Mouse (Mus musculus) heart, postnatal 14 days (tissue): ENCODE measurements around the gene Fbxo21. TPM values are rescaled to one million over a fixed set of nuclear protein-coding genes. Genes with fewer than 3 reads are reported as not detected.

ENCODE experiments used
- DNase-seq, 2 experiments: peaks; one replicate each; pipeline ENCODE4 v3.0.0; 2021 to 2022
- intact Hi-C: fragments of 180-260 bp; cut with DNase I; formaldehyde crosslinking; loops from one replicate; pipeline ENCODE4 v1.15.1; 2025
- total RNA-seq, 2 experiments: library from RNA; stranded (reverse); gene quantifications; 2 replicates each; pipeline ENCODE4 v1.2.3; 2021

Gene Fbxo21
- total RNA-seq, 2 experiments from 2014 or later: 40.4 to 41.3 TPM

GRCm38 (mm10) chr5:117977501-117978158 is 1.1 kb downstream of the Fbxo21 start:
- intact Hi-C loops: no loop called here
- no peak for DNase-seq

- intact Hi-C loops: no loop called here
- no peak for DNase-seq
These were observed 1.7 kb downstream of the Fbxo21 start for GRCm38 (mm10) chr5:117978159-117978697.

- intact Hi-C loops: no loop called here
- DNase-seq: no peak
These were observed 2.6 kb downstream of the Fbxo21 start for GRCm38 (mm10) chr5:117979082-117979481.

GRCm38 (mm10) chr5:117980921-117981320 is 4.4 kb downstream of the Fbxo21 start:
- intact Hi-C loops: no loop called here
- DNase-seq: no peak

GRCm38 (mm10) chr5:117981943-117982342 is 5.4 kb downstream of the Fbxo21 start:
- no peak for DNase-seq
- intact Hi-C loops: no loop called here

- no peak for DNase-seq
- intact Hi-C loops: no loop called here
These were observed 9.8 kb downstream of the Fbxo21 start for GRCm38 (mm10) chr5:117986327-117986726.

GRCm38 (mm10) chr5:117987891-117988290 is 11.4 kb downstream of the Fbxo21 start:
- intact Hi-C loops: no loop called here
- no peak for DNase-seq

- intact Hi-C loops: no loop called here
- no peak for DNase-seq
These were observed 11.8 kb downstream of the Fbxo21 start for GRCm38 (mm10) chr5:117988367-117988766.

GRCm38 (mm10) chr5:117989773-117990172 is 13.2 kb downstream of the Fbxo21 start:
- peak; percentile 36 to 55 for DNase-seq
- intact Hi-C loops: no loop called here

- intact Hi-C loops: no loop called here
- no peak for DNase-seq
These were observed 14.4 kb downstream of the Fbxo21 start for GRCm38 (mm10) chr5:117990957-117991356.

GRCm38 (mm10) chr5:117993550-117993949 is 17.0 kb downstream of the Fbxo21 start:
- intact Hi-C loops: no loop called here
- no peak for DNase-seq

GRCm38 (mm10) chr5:117995372-117995901 is 18.9 kb downstream of the Fbxo21 start:
- intact Hi-C loops: no loop called here

GRCm38 (mm10) chr5:117995911-117996310 is 19.4 kb downstream of the Fbxo21 start:
- intact Hi-C loops: no loop called here
- no peak for DNase-seq

More at GRCm38 (mm10) chr5:117995372-117995901, 18.9 kb downstream of the Fbxo21 start:
- DNase-seq: no peak

GRCm38 (mm10) chr5:117996581-117996980 is 20.1 kb downstream of the Fbxo21 start:
- intact Hi-C loops: no loop called here
- no peak for DNase-seq

GRCm38 (mm10) chr5:117997434-117997970 is 21.0 kb downstream of the Fbxo21 start:
- intact Hi-C loops: no loop called here
- peak in 1 of 2 experiments; percentile 30 for DNase-seq

- intact Hi-C loops: no loop called here
- DNase-seq: no peak
These were observed 22.5 kb downstream of the Fbxo21 start for GRCm38 (mm10) chr5:117999061-117999460.

- no peak for DNase-seq
- intact Hi-C loops: no loop called here
These were observed 23.1 kb downstream of the Fbxo21 start for GRCm38 (mm10) chr5:117999584-117999983.

- intact Hi-C loops: loop anchor here (5.0 kb wide), 1 partner anchor 65 kb away; no protein-coding TSS in a partner anchor
- peak; percentile 70 to 81 for DNase-seq
These were observed 25.5 kb downstream of the Fbxo21 start for GRCm38 (mm10) chr5:118002059-118002458.

GRCm38 (mm10) chr5:118004619-118005018 is 28.1 kb downstream of the Fbxo21 start:
- DNase-seq: peak; percentile 68 to 75
- intact Hi-C loops: loop anchor here (1.0 to 5.0 kb wide), 2 partner anchors 65 to 67 kb away; no protein-coding TSS in a partner anchor

- DNase-seq: peak in 1 of 2 experiments; percentile 39
These were observed 29.2 kb downstream of the Fbxo21 start for GRCm38 (mm10) chr5:118005728-118006127.

GRCm38 (mm10) chr5:118008344-118008743 is 31.8 kb downstream of the Fbxo21 start:
- DNase-seq: no peak
- intact Hi-C loops: no loop called here

More at GRCm38 (mm10) chr5:118005728-118006127, 29.2 kb downstream of the Fbxo21 start:
- intact Hi-C loops: no loop called here

GRCm38 (mm10) chr5:118010872-118011271 is 34.3 kb downstream of the Fbxo21 start:
- no peak for DNase-seq
- intact Hi-C loops: no loop called here
